Mouse (Mus musculus): ENCODE results near the gene Tmem121b.

DNA sequence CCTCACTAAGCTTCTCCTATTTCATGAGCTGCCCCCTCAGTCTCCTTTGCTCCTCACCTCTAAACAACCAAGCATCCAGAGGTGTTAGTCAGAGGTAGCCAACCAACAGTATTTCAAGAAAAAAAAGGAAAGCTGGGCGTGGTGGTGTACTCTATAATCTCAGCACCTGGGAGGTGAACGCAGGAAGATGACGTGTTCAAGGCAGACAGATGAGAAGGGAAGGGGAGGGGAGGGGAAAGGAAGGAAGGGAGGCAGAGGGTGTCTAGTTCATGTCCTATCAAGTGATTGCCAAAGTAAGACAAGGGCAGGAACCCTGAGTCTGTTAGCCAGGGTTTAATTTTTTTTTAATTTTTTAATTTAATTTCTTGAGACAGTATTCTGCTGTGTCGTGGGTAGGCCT lies 15.0 kb upstream of the Tmem121b start:
- TF ChIP-seq POLR2A (IDR thresholded peaks at IDR 0.05; ENCODE audit: insufficient read depth, low read depth, low read length) = no peak
- no peak for TF ChIP-seq EP300 (IDR thresholded peaks at IDR 0.05; ENCODE audit: insufficient read depth, low read depth, low read length)
- TF ChIP-seq CTCF (IDR thresholded peaks at IDR 0.05) = no peak
